In the genomic region with DNA sequence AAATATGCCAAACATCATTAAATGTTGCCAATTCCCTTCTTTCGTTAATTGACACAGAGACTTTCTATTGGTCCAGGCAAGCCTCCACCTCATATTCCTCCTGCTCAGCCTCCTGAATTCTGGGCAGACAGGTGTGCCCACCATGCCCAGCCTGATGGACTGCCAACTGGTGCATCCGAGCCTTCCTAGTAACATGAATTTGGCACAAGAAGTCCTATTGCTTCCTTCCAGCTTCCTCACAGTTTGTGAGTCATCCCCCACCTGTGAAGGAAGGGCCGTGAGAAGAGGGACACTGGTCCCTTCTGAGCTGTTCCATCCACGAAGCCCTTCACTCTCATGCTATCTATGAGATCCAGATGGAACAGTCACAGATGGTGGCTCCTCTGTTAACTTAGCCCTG, we compare ENCODE assay signal across 6 mouse cellular contexts.
"Had no signal": no experiment of that assay in that cellular context is flagged by ENCODE, and none has a peak within 500 bp of the region (broad histone marks: within the 10 kb centered on the region; RNA-seq: fewer than 3 reads in every experiment).

No protein-coding gene starts in this region.

- ATAC-seq: lung, postnatal 0 days had no signal

- DNase-seq: kidney, postnatal 25 days; lung, adult 2 months; lung, postnatal 4 days; midbrain, embryonic 14.5 days; thymus, postnatal 4 days had no signal
